Mouse (Mus musculus) heart, postnatal 0 days (tissue): ENCODE data around the gene Magel2. TPM values are rescaled to one million over a fixed set of nuclear protein-coding genes. Genes with fewer than 3 reads are reported as not detected.
A peak's percentile ranks its signal among the peaks of the same experiment; 100 is the strongest.

ENCODE experiments used
- ATAC-seq: fragments of 200-750 bp; cut with Nextera tagmentation; 2 replicates; pipeline ENCODE4 v1.8.0; 2017; ENCODE audit warnings: low read depth, moderate number of reproducible peaks, moderate library complexity; ENCODE audit not compliant: insufficient read depth
- DNase-seq: peaks from one replicate; pipeline ENCODE4 v3.0.0-alpha.2; 2016; ENCODE audit warnings: low spot score
- H3K27ac ChIP-seq: fragments of 300-500 bp; sonication (generic); 2 replicates; pipeline ENCODE4 v1.5.1; 2014; ENCODE audit warnings: low read depth, mild to moderate bottlenecking
- H3K27me3 ChIP-seq: fragments of 300-500 bp; sonication (generic); 2 replicates; pipeline ENCODE4 v1.6.1; 2014; ENCODE audit warnings: low read length, mixed read lengths; ENCODE audit not compliant: control insufficient read depth, insufficient read depth
- H3K36me3 ChIP-seq: fragments of 300-500 bp; sonication (generic); replicated peaks from 2 replicates; pipeline ENCODE4 v1.6.1; 2014; ENCODE audit warnings: low read length, mixed read lengths; ENCODE audit not compliant: control insufficient read depth, insufficient read depth
- H3K4me1 ChIP-seq: fragments of 300-500 bp; sonication (generic); 2 replicates; pipeline ENCODE4 v1.6.1; 2014; ENCODE audit warnings: antibody characterized with exemption; ENCODE audit not compliant: control insufficient read depth, insufficient read depth
- H3K4me2 ChIP-seq: fragments of 300-500 bp; sonication (generic); 2 replicates; pipeline ENCODE4 v1.6.1; 2014; ENCODE audit warnings: low read depth, mild to moderate bottlenecking, low read length, moderate library complexity
- H3K4me3 ChIP-seq: fragments of 300-500 bp; sonication (generic); 2 replicates; pipeline ENCODE4 v1.5.1; 2014; ENCODE audit warnings: low read depth, low read length
- H3K9ac ChIP-seq: fragments of 300-500 bp; sonication (generic); replicated peaks from 2 replicates; pipeline ENCODE4 v1.6.1; 2014; ENCODE audit warnings: low read depth, low read length, mixed read lengths
- H3K9me3 ChIP-seq: fragments of 300-500 bp; sonication (generic); replicated peaks from 2 replicates; pipeline ENCODE4 v1.6.1; 2016; ENCODE audit warnings: low read length; ENCODE audit not compliant: control insufficient read depth
- CTCF ChIP-seq: IDR thresholded peaks from 2 replicates; pipeline ENCODE4 v1.5.1; 2016; ENCODE audit warnings: antibody characterized with exemption, control low read depth, low read depth
- EP300 ChIP-seq: IDR thresholded peaks from 2 replicates; pipeline ENCODE4 v1.6.1; 2016; ENCODE audit warnings: antibody characterized with exemption, low read depth
- WGBS: fragments of 180-500 bp; shearing (Covaris S2); extraction: QIAGEN DNeasy Blood & Tissue Kit; methylation state at CpG from one replicate; pipeline ENCODE4 v1.1.7; 2014; 5-methylcytosine and 5-hydroxymethylcytosine counted together
- polyA plus RNA-seq: library from polyadenylated mRNA; unstranded; fragments of >200 nt; fragmentation: Nextera tagmentation; extraction: Ambion mirVana; gene quantifications from 2 replicates; pipeline ENCODE4 v1.2.1, GENCODE M21; 2015
- total RNA-seq: library from RNA; depleted of rRNA; stranded (reverse); fragments of >200 nt; gene quantifications from 2 replicates; pipeline ENCODE4 v1.2.3, GENCODE M21; 2014; ENCODE audit warnings: low replicate concordance

Gene Magel2
- total and polyA plus RNA-seq, 2 experiments from 2014 or later, result 0.33 to 0.46 TPM

GRCm38 (mm10) chr7:62416173-62416572 lies 39.4 kb downstream of the Magel2 start:
- no peak overlapping the region for H3K4me2 ChIP-seq
- ATAC-seq (no peak), DNase-seq (no peak)
- H3K9me3 ChIP-seq, result 0 out of 2 replicates have a peak, but pooled peaks cover 12% of the 10 kb centered on the region
- TF ChIP-seq EP300, result no peak
- no peak for TF ChIP-seq CTCF
- no peak overlapping the region for H3K4me3 ChIP-seq
- peaks cover 10% of the 10 kb centered on the region; the same call in 1 of the 2 replicates for H3K4me1 ChIP-seq
- no peaks in the 10 kb centered on the region for H3K36me3 ChIP-seq
- no peaks in the 10 kb centered on the region for H3K27me3 ChIP-seq
- no peak overlapping the region for H3K9ac ChIP-seq
- H3K27ac ChIP-seq, result no peak overlapping the region

- 78% methylated on average over 9 of the region's 9 CpGs for WGBS
- no peak overlapping the region for H3K4me2 ChIP-seq
- ATAC-seq, result no peak
Observed at GRCm38 (mm10) chr7:62418346-62418745, 41.5 kb downstream of the Magel2 start.

GRCm38 (mm10) chr7:62419105-62419492 lies 42.3 kb downstream of the Magel2 start:
- H3K4me1 ChIP-seq, result peaks cover 10% of the 10 kb centered on the region; the same call in 1 of the 2 replicates
- TF ChIP-seq EP300, result no peak
- H3K27ac ChIP-seq, result no peak overlapping the region
- peak overlapping the region; percentile 71; the same call in 1 of the 2 replicates for H3K9ac ChIP-seq
- WGBS, result 65% methylated on average over 17 of the region's 17 CpGs
- peak overlapping the region; percentile 79 for H3K4me3 ChIP-seq
- H3K9me3 ChIP-seq, result 0 out of 2 replicates have a peak, but pooled peaks cover 12% of the 10 kb centered on the region
- peak overlapping the region; percentile 83 for H3K4me2 ChIP-seq
- H3K36me3 ChIP-seq, result no peaks in the 10 kb centered on the region
- H3K27me3 ChIP-seq, result no peaks in the 10 kb centered on the region
- ATAC-seq (no peak), DNase-seq (no peak)

More at GRCm38 (mm10) chr7:62418346-62418745, 41.5 kb downstream of the Magel2 start:
- no peak for TF ChIP-seq CTCF
- no peak for TF ChIP-seq EP300
- Histone ChIP-seq H3K27ac (no peak overlapping the region), H3K9me3 (0 out of 2 replicates have a peak, but pooled peaks cover 12% of the 10 kb centered on the region), H3K4me3 (no peak overlapping the region), H3K36me3 (no peaks in the 10 kb centered on the region), H3K27me3 (no peaks in the 10 kb centered on the region), H3K4me1 (peaks cover 10% of the 10 kb centered on the region; the same call in 1 of the 2 replicates), H3K9ac (no peak overlapping the region)
- no peak for DNase-seq

- peak; percentile 20; the same call in 1 of the 2 replicates for ATAC-seq
- 20% methylated on average over 49 of the region's 49 CpGs for WGBS
- Histone ChIP-seq H3K27me3 (no peaks in the 10 kb centered on the region), H3K4me1 (peaks cover 10% of the 10 kb centered on the region; the same call in 1 of the 2 replicates), H3K36me3 (no peaks in the 10 kb centered on the region), H3K4me2 (peak within 1 kb of the TSS; percentile 83), H3K9ac (peak within 1 kb of the TSS; percentile 71), H3K9me3 (0 out of 2 replicates have a peak, but pooled peaks cover 12% of the 10 kb centered on the region), H3K4me3 (peak within 1 kb of the TSS; percentile 79), H3K27ac (peak within 1 kb of the TSS; percentile 34; the same call in 1 of the 2 replicates)
- DNase-seq, result peak; percentile 61
- no peak for TF ChIP-seq CTCF
- TF ChIP-seq EP300, result no peak
Observed at GRCm38 (mm10) chr7:62419493-62420360, 42.9 kb downstream of the Magel2 start, which contains the start of gene Mkrn3. Gene Mkrn3, minus strand, starts transcription at chr7:62420139.

GRCm38 (mm10) chr7:62420566-62420965 lies 43.8 kb downstream of the Magel2 start:
- TF ChIP-seq CTCF, result no peak
- TF ChIP-seq EP300, result no peak
- peaks cover 10% of the 10 kb centered on the region; the same call in 1 of the 2 replicates for H3K4me1 ChIP-seq

More at GRCm38 (mm10) chr7:62420566-62420965, 43.8 kb downstream of the Magel2 start:
- 61% methylated on average over 6 of the region's 6 CpGs for WGBS
- no peak for ATAC-seq
- Histone ChIP-seq H3K9me3 (0 out of 2 replicates have a peak, but pooled peaks cover 12% of the 10 kb centered on the region), H3K4me2 (no peak overlapping the region), H3K27me3 (no peaks in the 10 kb centered on the region), H3K4me3 (no peak overlapping the region), H3K27ac (no peak overlapping the region), H3K9ac (no peak overlapping the region), H3K36me3 (no peaks in the 10 kb centered on the region)
- no peak for DNase-seq
